Mouse (Mus musculus) liver, postnatal 0 days (tissue): ENCODE data around the gene Paxx. TPM values are rescaled to one million over a fixed set of nuclear protein-coding genes. Genes with fewer than 3 reads are reported as not detected.

Experiments used
- ATAC-seq: fragments of 200-750 bp; cut with Nextera tagmentation; 2 replicates; pipeline ENCODE4 v1.8.0; 2017; ENCODE audit warnings: mild to moderate bottlenecking, moderate library complexity
- DNase-seq: peaks from one replicate; pipeline ENCODE4 v3.0.0-alpha.2; 2016
- H3K27ac ChIP-seq: fragments of 300-500 bp; sonication (generic); 2 replicates; pipeline ENCODE4 v1.5.1; 2014; ENCODE audit warnings: antibody characterized with exemption, moderate library complexity, mild to moderate bottlenecking, low read depth
- H3K27me3 ChIP-seq: fragments of 300-500 bp; sonication (generic); 2 replicates; pipeline ENCODE4 v1.6.1; 2014; ENCODE audit warnings: low read length, control low read depth, mixed read lengths; ENCODE audit not compliant: insufficient read depth
- H3K36me3 ChIP-seq: fragments of 300-500 bp; sonication (generic); replicated peaks from 2 replicates; pipeline ENCODE4 v1.6.1; 2014; ENCODE audit warnings: mild to moderate bottlenecking, control low read depth, low read length, moderate library complexity, mixed read lengths; ENCODE audit not compliant: insufficient read depth
- H3K4me1 ChIP-seq: fragments of 300-500 bp; sonication (generic); 2 replicates; pipeline ENCODE4 v1.6.1; 2014; ENCODE audit warnings: antibody characterized with exemption, mild to moderate bottlenecking, control low read depth; ENCODE audit not compliant: insufficient read depth
- H3K4me2 ChIP-seq: fragments of 300-500 bp; sonication (generic); 2 replicates; pipeline ENCODE4 v1.6.1; 2014; ENCODE audit warnings: low read depth, mild to moderate bottlenecking, low read length, moderate library complexity, mixed read lengths
- H3K4me3 ChIP-seq: fragments of 300-500 bp; sonication (generic); 2 replicates; pipeline ENCODE4 v1.5.1; 2014; ENCODE audit warnings: low read depth, low read length
- H3K9ac ChIP-seq: fragments of 300-500 bp; sonication (generic); replicated peaks from 2 replicates; pipeline ENCODE4 v1.6.1; 2014; ENCODE audit warnings: mild to moderate bottlenecking, moderate library complexity
- H3K9me3 ChIP-seq: fragments of 300-500 bp; sonication (generic); 2 replicates; pipeline ENCODE4 v1.6.1; 2016; ENCODE audit warnings: mild to moderate bottlenecking, control low read depth, low read length, mixed read lengths
- CTCF ChIP-seq: sonication (generic); IDR thresholded peaks from 2 replicates; pipeline ENCODE4 v1.5.1; 2016; ENCODE audit warnings: antibody characterized with exemption, low read depth
- EP300 ChIP-seq: IDR thresholded peaks from 2 replicates; pipeline ENCODE4 v1.6.1; 2016; ENCODE audit warnings: antibody characterized with exemption, low read depth, mild to moderate bottlenecking
- WGBS: fragments of 180-500 bp; shearing (Covaris S2); extraction: QIAGEN DNeasy Blood & Tissue Kit; methylation state at CpG from one replicate; pipeline ENCODE4 v1.1.7; 2014; ENCODE audit not compliant: insufficient replicate concordance; 5-methylcytosine and 5-hydroxymethylcytosine counted together
- polyA plus RNA-seq: library from polyadenylated mRNA; unstranded; fragments of >200 nt; fragmentation: Nextera tagmentation; extraction: Ambion mirVana; gene quantifications from 2 replicates; pipeline ENCODE4 v1.2.1, GENCODE M21; 2015

Gene Paxx
- polyA plus RNA-seq, 1 experiment from 2014 or later, result 14.7 TPM

GRCm38 (mm10) chr2:25496462-25496861, 35.6 kb upstream of the Paxx start:
- H3K4me1 ChIP-seq, result peaks cover 14% of the 10 kb centered on the region
- H3K4me3 ChIP-seq, result no peak overlapping the region
- H3K9ac ChIP-seq, result no peak overlapping the region
- WGBS, result 42% methylated on average over 4 of the region's 4 CpGs
- no peaks in the 10 kb centered on the region for H3K27me3 ChIP-seq
- ATAC-seq (no peak), DNase-seq (no peak)
- no peak overlapping the region for H3K4me2 ChIP-seq
- peak; percentile 64 for TF ChIP-seq CTCF
- no peak for TF ChIP-seq EP300
- H3K36me3 ChIP-seq, result no peaks in the 10 kb centered on the region
- H3K9me3 ChIP-seq, result no peaks in the 10 kb centered on the region
- no peak overlapping the region for H3K27ac ChIP-seq

- ATAC-seq (no peak), DNase-seq (no peak)
- Histone ChIP-seq H3K4me3 (no peak within 1 kb of the TSS), H3K36me3 (no peaks in the 10 kb centered on the region), H3K9me3 (no peaks in the 10 kb centered on the region), H3K9ac (no peak within 1 kb of the TSS), H3K4me2 (no peak within 1 kb of the TSS), H3K27me3 (no peaks in the 10 kb centered on the region), H3K27ac (no peak within 1 kb of the TSS), H3K4me1 (no peaks in the 10 kb centered on the region)
- WGBS, result 77% methylated on average over 5 of the region's 5 CpGs
- TF ChIP-seq EP300, result no peak
- TF ChIP-seq CTCF, result no peak
These were observed 32.6 kb upstream of the Paxx start, which contains the start of gene Lcn12 for GRCm38 (mm10) chr2:25493476-25493961. Lcn12 (minus strand) TSS chr2:25493911.

DNA sequence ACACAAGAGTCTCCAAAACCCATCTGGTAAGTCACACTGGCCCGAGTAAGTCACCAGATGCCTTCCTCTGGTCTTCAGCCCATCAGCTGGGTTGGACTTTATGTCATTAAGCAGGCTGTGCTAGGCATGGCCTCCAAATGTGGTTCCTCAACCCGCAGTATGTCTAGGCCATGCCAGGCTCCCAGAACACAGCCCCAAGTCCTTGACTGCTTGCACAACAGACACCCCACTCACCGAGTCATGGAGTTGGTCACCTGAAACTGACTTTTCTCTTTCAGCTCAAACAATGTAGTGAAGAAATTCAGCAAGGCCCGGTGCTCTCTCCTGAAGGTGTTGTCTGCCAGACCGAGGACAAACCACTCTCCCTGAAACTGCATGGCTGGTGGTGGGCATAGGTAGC, 32.1 kb upstream of the Paxx start:
- TF ChIP-seq CTCF, result no peak
- Histone ChIP-seq H3K9ac (no peak overlapping the region), H3K4me1 (no peaks in the 10 kb centered on the region), H3K36me3 (no peaks in the 10 kb centered on the region), H3K27me3 (no peaks in the 10 kb centered on the region), H3K27ac (no peak overlapping the region), H3K4me3 (no peak overlapping the region), H3K4me2 (no peak overlapping the region), H3K9me3 (no peaks in the 10 kb centered on the region)
- ATAC-seq, result no peak
- DNase-seq, result no peak
- 73% methylated on average over 5 of the region's 5 CpGs for WGBS

DNA sequence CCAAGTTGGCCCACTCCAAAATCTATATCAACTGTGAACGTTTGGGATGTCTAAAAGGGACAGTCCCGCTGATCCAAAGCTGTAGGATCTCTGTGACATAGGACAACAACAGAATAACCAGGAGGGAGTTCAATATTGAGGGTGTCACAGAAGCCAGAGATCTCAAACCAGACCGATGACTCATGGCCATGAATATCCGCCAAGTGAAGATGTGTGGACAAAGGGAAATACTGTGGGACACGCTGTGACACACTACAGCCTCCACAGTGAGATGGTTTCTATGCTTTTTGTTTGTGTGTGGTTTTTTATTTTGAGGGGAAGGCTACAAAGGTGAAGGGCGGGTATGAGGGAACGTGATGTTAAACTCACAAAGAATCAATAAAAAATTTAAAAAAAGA, 27.8 kb upstream of the Paxx start:
- no peaks in the 10 kb centered on the region for H3K9me3 ChIP-seq
- DNase-seq (no peak), ATAC-seq (no peak)
- H3K4me3 ChIP-seq, result no peak overlapping the region
- H3K4me2 ChIP-seq, result no peak overlapping the region
- H3K9ac ChIP-seq, result no peak overlapping the region
- 69% methylated on average over 7 of the region's 7 CpGs for WGBS
- H3K27me3 ChIP-seq, result no peaks in the 10 kb centered on the region
- H3K36me3 ChIP-seq, result no peaks in the 10 kb centered on the region
- TF ChIP-seq EP300 (no peak), CTCF (no peak)
- no peak overlapping the region for H3K27ac ChIP-seq
- H3K4me1 ChIP-seq, result peaks cover 9% of the 10 kb centered on the region; the same call in 1 of the 2 replicates

- Histone ChIP-seq H3K9ac (no peak overlapping the region), H3K4me1 (peaks cover 9% of the 10 kb centered on the region; the same call in 1 of the 2 replicates), H3K27me3 (no peaks in the 10 kb centered on the region), H3K4me3 (no peak overlapping the region), H3K4me2 (no peak overlapping the region), H3K36me3 (no peaks in the 10 kb centered on the region), H3K9me3 (no peaks in the 10 kb centered on the region), H3K27ac (no peak overlapping the region)
- 80% methylated on average over 6 of the region's 6 CpGs for WGBS
- DNase-seq (no peak), ATAC-seq (no peak)
- TF ChIP-seq CTCF (no peak), EP300 (no peak)
These were observed 27.2 kb upstream of the Paxx start for GRCm38 (mm10) chr2:25487965-25488670.

DNA sequence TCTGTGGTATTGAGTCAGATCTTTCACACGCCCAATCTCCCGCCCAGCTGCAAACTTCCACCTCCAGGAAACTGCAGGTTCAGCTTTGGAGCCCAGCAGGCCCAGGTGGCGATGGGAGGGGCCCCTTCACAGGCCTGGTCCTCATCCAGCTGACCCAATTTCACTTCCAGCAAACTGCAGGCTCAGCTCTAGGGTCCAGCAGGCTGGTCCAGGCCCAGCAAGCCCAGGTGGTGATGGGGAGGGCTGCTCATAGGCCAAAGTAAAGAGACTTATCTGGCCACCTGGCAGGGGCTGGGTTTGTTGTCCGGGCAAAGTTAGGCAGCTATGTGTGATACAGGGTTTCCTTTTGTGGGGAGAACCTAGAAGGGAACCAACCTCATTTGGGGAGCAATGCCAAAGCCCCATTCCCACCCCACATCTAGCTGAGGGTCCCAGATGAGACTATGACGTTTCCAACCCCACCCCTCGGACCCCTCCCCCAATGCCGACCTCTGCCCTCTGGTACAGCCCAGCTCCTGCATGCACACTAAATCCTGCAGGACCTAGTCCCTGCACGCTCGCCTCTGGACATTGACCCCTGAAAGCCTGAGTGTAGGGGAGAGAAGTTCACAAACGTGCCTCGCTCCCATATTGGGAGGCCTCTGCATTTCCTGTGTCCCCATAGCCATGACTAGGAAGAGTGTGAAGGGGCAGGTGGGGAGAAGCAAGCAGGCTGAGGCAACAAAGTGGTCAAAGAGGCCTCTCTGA, 24.2 kb upstream of the Paxx start:
- no peak for TF ChIP-seq EP300
- no peak for TF ChIP-seq CTCF
- Histone ChIP-seq H3K4me1 (peaks cover 9% of the 10 kb centered on the region; the same call in 1 of the 2 replicates), H3K36me3 (no peaks in the 10 kb centered on the region), H3K4me2 (no peak overlapping the region), H3K9ac (no peak overlapping the region), H3K9me3 (no peaks in the 10 kb centered on the region), H3K27ac (peak overlapping the region; percentile 44; the same call in 1 of the 2 replicates), H3K27me3 (no peaks in the 10 kb centered on the region), H3K4me3 (no peak overlapping the region)
- 54% methylated on average over 11 of the region's 11 CpGs for WGBS
- peak; percentile 87 for ATAC-seq
- peak; percentile 40 for DNase-seq
